Mouse (Mus musculus) kidney, adult 2 months (tissue): ENCODE measurements around the gene Islr.

Experiments used
- CTCF ChIP-seq: fragments of 200-500 bp; conservative IDR thresholded peaks from 2 replicates; pipeline ENCODE4 v1.5.1; 2011; ENCODE audit warnings: low read depth, mild to moderate bottlenecking, control low read depth, low read length, moderate library complexity, mixed read lengths; ENCODE audit not compliant: insufficient read depth, insufficient read length
- POLR2A ChIP-seq: fragments of 200-500 bp; IDR thresholded peaks from one replicate; pipeline ENCODE4 v1.6.1; 2011; ENCODE audit warnings: low read depth, low read length, control low read depth

DNA sequence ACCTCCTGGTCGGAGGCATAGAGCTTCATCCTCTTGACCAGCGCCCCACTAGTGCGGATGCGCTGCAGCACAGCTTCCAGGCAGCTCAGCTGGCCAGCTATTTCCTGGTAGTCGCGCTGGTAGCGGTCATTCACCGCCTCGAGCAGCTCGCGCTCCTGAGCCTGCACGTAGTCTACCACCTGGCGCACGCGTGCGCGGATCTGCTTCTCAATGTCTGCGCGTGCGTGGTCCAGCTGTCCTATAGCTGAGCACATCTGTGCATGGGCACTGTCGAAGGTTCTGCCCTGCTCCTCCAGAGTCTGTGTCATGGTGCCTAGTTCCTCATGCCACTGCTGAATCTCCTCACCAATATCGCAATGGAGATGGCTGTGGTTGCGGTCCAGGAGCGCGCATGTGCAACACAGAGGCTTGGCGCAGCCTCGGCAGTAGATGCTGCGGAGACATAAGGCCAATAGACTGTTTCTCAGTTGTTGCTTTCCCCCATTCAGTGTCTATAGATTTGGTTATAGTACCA is 30.5 kb upstream of the Islr start:
- TF ChIP-seq CTCF (no peak), POLR2A (no peak)
